Mouse (Mus musculus) heart, postnatal 4 days (tissue): Measurements from ENCODE around the gene Mylpf. TPM values are rescaled to one million over a fixed set of nuclear protein-coding genes. Genes with fewer than 3 reads are reported as not detected.

ENCODE experiments used
- DNase-seq: peaks from one replicate; pipeline ENCODE4 v3.0.0; 2021
- total RNA-seq, 2 experiments: library from RNA; stranded (reverse); gene quantifications; 2 replicates each; pipeline ENCODE4 v1.2.3; 2021

The Mylpf gene
- total RNA-seq, 2 experiments from 2014 or later, result 3.1 to 33.0 TPM

- peak; percentile 97 for DNase-seq
Observed at GRCm38 (mm10) chr7:127260309-127261111, 51.8 kb downstream of the Mylpf start, which contains the start of gene Dctpp1. Dctpp1 (minus strand) TSS chr7:127260709.

GRCm38 (mm10) chr7:127262218-127262961, 53.7 kb downstream of the Mylpf start:
- no peak for DNase-seq

- DNase-seq, result no peak
Observed at GRCm38 (mm10) chr7:127263526-127263925, 54.8 kb downstream of the Mylpf start.

Other genes with a start within 250 kb of the Mylpf start
- 10 to 100 TPM; 69.2 to 72.1 TPM for gene Cdipt, start 233.0 kb upstream of the Mylpf start, total RNA-seq
- under 1 TPM; 0.24 to 0.29 TPM for gene Cdiptos, start 232.8 kb upstream of the Mylpf start, total RNA-seq
- 10 to 100 TPM; 27.2 to 28.4 TPM for gene Mvp, start 194.3 kb upstream of the Mylpf start, total RNA-seq
- gene Pagr1b, start 192.4 kb upstream of the Mylpf start, total RNA-seq, result 1 to 10 TPM; 1.2 to 1.9 TPM
- gene Pagr1a, start 191.5 kb upstream of the Mylpf start, total RNA-seq, result 10 to 100 TPM; 10.4 to 14.8 TPM
- gene Gm42742, start 187.8 kb upstream of the Mylpf start, total RNA-seq, result 10 to 100 TPM; 10.0 to 18.2 TPM
- gene Prrt2, start 187.7 kb upstream of the Mylpf start, total RNA-seq, result 1 to 10 TPM; 1.6 to 2.0 TPM
- gene Maz, start 181.9 kb upstream of the Mylpf start, total RNA-seq, result 100 to 1,000 TPM; 152 TPM
- gene Kif22, start 166.4 kb upstream of the Mylpf start, total RNA-seq, result 10 to 100 TPM; 43.2 to 48.6 TPM
- gene Zg16, start 121.6 kb upstream of the Mylpf start, total RNA-seq, result not detected
- gene AI467606, start 117.5 kb upstream of the Mylpf start, total RNA-seq, result under 1 TPM; 0.71 to 0.74 TPM
- gene Qprt, start 86.7 kb upstream of the Mylpf start, total RNA-seq, result under 1 TPM; 0.19 to 0.20 TPM
- gene Spn, start 71.1 kb upstream of the Mylpf start, total RNA-seq, result under 1 TPM; 0.38 to 0.67 TPM
- 10 to 100 TPM; 57.3 to 57.7 TPM for gene Cd2bp2, start 12.8 kb upstream of the Mylpf start, total RNA-seq
- gene Tbc1d10b, start 422 bp upstream of the Mylpf start, total RNA-seq, result 10 to 100 TPM; 41.0 to 42.5 TPM
- 10 to 100 TPM in 1 of 2 experiments, 1 to 10 TPM in 1; 9.2 to 10.8 TPM for gene Zfp553, start 24.2 kb downstream of the Mylpf start, total RNA-seq
- gene Sept1, start 24.2 kb downstream of the Mylpf start, total RNA-seq, result 10 to 100 TPM; 11.2 to 12.1 TPM
- gene Zfp771, start 35.4 kb downstream of the Mylpf start, total RNA-seq, result 10 to 100 TPM; 11.6 to 14.2 TPM
- gene Dctpp1, start 51.8 kb downstream of the Mylpf start, total RNA-seq, result 10 to 100 TPM; 62.0 to 64.5 TPM
- 10 to 100 TPM; 44.2 to 45.7 TPM for gene Sephs2, start 65.2 kb downstream of the Mylpf start, total RNA-seq
- gene Itgal, start 87.4 kb downstream of the Mylpf start, total RNA-seq, result 1 to 10 TPM; 2.3 TPM
- gene Zfp768, start 136.7 kb downstream of the Mylpf start, total RNA-seq, result 10 to 100 TPM; 36.1 to 41.4 TPM
- gene Zfp747, start 167.2 kb downstream of the Mylpf start, total RNA-seq, result 1 to 10 TPM; 5.8 to 5.9 TPM
- gene 9130019O22Rik, start 178.3 kb downstream of the Mylpf start, total RNA-seq, result 1 to 10 TPM; 2.6 to 3.2 TPM
- gene E430018J23Rik, start 184.7 kb downstream of the Mylpf start, total RNA-seq, result 1 to 10 TPM; 4.0 to 4.8 TPM
- 1 to 10 TPM; 4.9 to 5.0 TPM for gene Zfp764, start 197.9 kb downstream of the Mylpf start, total RNA-seq
- 1 to 10 TPM; 3.8 to 6.0 TPM for gene Zfp688, start 213.2 kb downstream of the Mylpf start, total RNA-seq
- 1 to 10 TPM; 3.9 to 4.8 TPM for gene Zfp689, start 240.3 kb downstream of the Mylpf start, total RNA-seq